Mouse (Mus musculus): ENCODE data around the gene Mdc1. TPM values are rescaled to one million over a fixed set of nuclear protein-coding genes. Genes with fewer than 3 reads are reported as not detected.
A peak's percentile ranks its signal among the peaks of the same experiment; 100 is the strongest.

Gene Mdc1
- polyA plus RNA-seq, 1 experiment = 2.3 TPM

- Histone ChIP-seq H3K9me3 (no peaks in the 10 kb centered on the region), H3K27me3 (replicated peaks) (no peaks in the 10 kb centered on the region), H3K4me1 (peaks cover 73% of the 10 kb centered on the region), H3K36me3 (replicated peaks; ENCODE audit: low read length) (peaks cover 61% of the 10 kb centered on the region), H3K4me3 (replicated peaks) (peak overlapping the region; percentile 95)
- TF ChIP-seq FLI1 (IDR thresholded peaks at IDR 0.05; ENCODE audit: low read length) (no peak), GATA1 (IDR thresholded peaks at IDR 0.05; ENCODE audit: borderline replicate concordance, low read length) (no peak)
Observed at GRCm38 (mm10) chr17:35897644-35898573, 56.6 kb downstream of the Mdc1 start.

DNA sequence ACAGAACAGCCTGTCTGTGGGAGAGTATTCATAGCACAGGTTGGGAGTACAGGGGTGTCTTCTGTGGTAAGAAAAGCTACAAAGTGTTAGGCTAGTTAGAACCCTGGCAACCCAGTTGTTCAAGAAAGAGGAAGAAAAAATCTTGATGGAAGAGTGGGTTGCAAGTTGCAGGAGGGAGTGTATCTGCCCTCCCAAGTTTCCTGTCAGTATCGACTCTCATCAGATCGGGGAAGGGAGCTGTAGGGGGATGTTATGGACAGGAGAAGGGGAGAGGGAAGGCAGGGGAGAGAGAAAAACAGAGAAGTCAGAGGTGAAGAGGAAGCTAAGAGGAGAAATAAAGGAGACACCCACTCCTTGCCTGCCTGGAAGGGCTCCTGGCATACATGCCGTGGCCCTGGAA, 59.3 kb downstream of the Mdc1 start:
- TF ChIP-seq FLI1 (IDR thresholded peaks at IDR 0.05; ENCODE audit: low read length) = no peak
- TF ChIP-seq GATA1 (IDR thresholded peaks at IDR 0.05; ENCODE audit: borderline replicate concordance, low read length) = no peak
- Histone ChIP-seq H3K9me3 (no peaks in the 10 kb centered on the region), H3K36me3 (replicated peaks; ENCODE audit: low read length) (peaks cover 61% of the 10 kb centered on the region), H3K27me3 (replicated peaks) (no peaks in the 10 kb centered on the region), H3K4me1 (peaks cover 75% of the 10 kb centered on the region), H3K4me3 (replicated peaks) (no peak overlapping the region)

- Histone ChIP-seq H3K4me3 (replicated peaks) (no peak overlapping the region), H3K27me3 (replicated peaks) (no peaks in the 10 kb centered on the region), H3K36me3 (replicated peaks; ENCODE audit: low read length) (peaks cover 75% of the 10 kb centered on the region), H3K4me1 (peaks cover 57% of the 10 kb centered on the region), H3K9me3 (no peaks in the 10 kb centered on the region)
- TF ChIP-seq GATA1 (IDR thresholded peaks at IDR 0.05; ENCODE audit: borderline replicate concordance, low read length) (no peak), FLI1 (IDR thresholded peaks at IDR 0.05; ENCODE audit: low read length) (no peak)
Observed at GRCm38 (mm10) chr17:35903343-35903991, 62.2 kb downstream of the Mdc1 start.

- H3K9me3 ChIP-seq = no peaks in the 10 kb centered on the region
- peaks cover 80% of the 10 kb centered on the region for H3K36me3 ChIP-seq (replicated peaks; ENCODE audit: low read length)
- TF ChIP-seq FLI1 (IDR thresholded peaks at IDR 0.05; ENCODE audit: low read length) (no peak), GATA1 (IDR thresholded peaks at IDR 0.05; ENCODE audit: borderline replicate concordance, low read length) (no peak)
- H3K4me3 ChIP-seq (replicated peaks) = peak overlapping the region; percentile 15
- no peaks in the 10 kb centered on the region for H3K27me3 ChIP-seq (replicated peaks)
- H3K4me1 ChIP-seq = peaks cover 61% of the 10 kb centered on the region
Observed at GRCm38 (mm10) chr17:35903992-35904355, 62.7 kb downstream of the Mdc1 start.

DNA sequence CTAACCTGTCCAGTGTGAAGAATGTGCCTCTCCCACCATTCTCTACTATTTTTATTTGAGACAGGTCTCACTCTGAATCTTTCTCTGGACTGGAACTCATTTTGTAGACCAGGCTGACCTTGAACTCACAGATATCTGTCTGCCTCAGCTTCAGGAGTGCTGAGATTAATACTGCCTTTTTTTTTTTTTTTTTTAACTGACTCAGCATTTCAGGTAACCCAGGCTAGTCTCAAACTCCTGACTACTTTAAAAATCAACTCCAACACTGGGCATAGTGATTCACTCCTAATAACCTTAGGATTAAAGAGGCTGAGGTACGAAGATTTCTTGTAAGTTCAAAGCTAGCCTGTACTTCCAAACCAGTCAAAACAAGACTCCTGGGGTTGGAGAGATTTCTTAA, 64.3 kb downstream of the Mdc1 start:
- TF ChIP-seq FLI1 (IDR thresholded peaks at IDR 0.05; ENCODE audit: low read length) = no peak
- no peaks in the 10 kb centered on the region for H3K9me3 ChIP-seq
- H3K4me3 ChIP-seq (replicated peaks) = no peak overlapping the region
- H3K4me1 ChIP-seq = peaks cover 61% of the 10 kb centered on the region
- no peaks in the 10 kb centered on the region for H3K27me3 ChIP-seq (replicated peaks)
- peaks cover 68% of the 10 kb centered on the region for H3K36me3 ChIP-seq (replicated peaks; ENCODE audit: low read length)

- H3K4me1 ChIP-seq = peaks cover 54% of the 10 kb centered on the region
- H3K4me3 ChIP-seq (replicated peaks) = no peak overlapping the region
- H3K36me3 ChIP-seq (replicated peaks; ENCODE audit: low read length) = peaks cover 72% of the 10 kb centered on the region
- H3K9me3 ChIP-seq = no peaks in the 10 kb centered on the region
- no peaks in the 10 kb centered on the region for H3K27me3 ChIP-seq (replicated peaks)
- TF ChIP-seq GATA1 (IDR thresholded peaks at IDR 0.05; ENCODE audit: borderline replicate concordance, low read length) (no peak), FLI1 (IDR thresholded peaks at IDR 0.05; ENCODE audit: low read length) (no peak)
Observed at GRCm38 (mm10) chr17:35907609-35908008, 66.3 kb downstream of the Mdc1 start.

Other genes starting within 250 kb of the Mdc1 start
- gene Sfta2, start 240.0 kb upstream of the Mdc1 start, polyA plus RNA-seq (2012; ENCODE audit: insufficient read depth, low replicate concordance) = not detected in 2 replicates
- 0.55 TPM in 1 of 2 replicates, not detected in the other for gene Gm9573, start 214.9 kb upstream of the Mdc1 start, polyA plus RNA-seq (2012; ENCODE audit: insufficient read depth, low replicate concordance)
- gene Mucl3, start 197.8 kb upstream of the Mdc1 start, polyA plus RNA-seq (2012; ENCODE audit: insufficient read depth, low replicate concordance) = not detected in 2 replicates
- 42.1 and 49.7 TPM in 2 replicates for gene Vars2, start 173.9 kb upstream of the Mdc1 start, polyA plus RNA-seq (2012; ENCODE audit: insufficient read depth, low replicate concordance)
- gene Gtf2h4, start 167.8 kb upstream of the Mdc1 start, polyA plus RNA-seq (2012; ENCODE audit: insufficient read depth, low replicate concordance) = 7.8 and 10.8 TPM in 2 replicates
- not detected in 2 replicates for gene Ddr1, start 136.9 kb upstream of the Mdc1 start, polyA plus RNA-seq (2012; ENCODE audit: insufficient read depth, low replicate concordance)
- gene Ier3, start 19.8 kb upstream of the Mdc1 start, polyA plus RNA-seq (2012; ENCODE audit: insufficient read depth, low replicate concordance) = 62.2 and 65.8 TPM in 2 replicates
- gene Flot1, start 18.3 kb upstream of the Mdc1 start, polyA plus RNA-seq (2012; ENCODE audit: insufficient read depth, low replicate concordance) = 43.6 and 163 TPM in 2 replicates
- 96.5 and 217 TPM in 2 replicates for gene Tubb5, start 3.2 kb upstream of the Mdc1 start, polyA plus RNA-seq (2012; ENCODE audit: insufficient read depth, low replicate concordance)
- gene Nrm, start 19.8 kb downstream of the Mdc1 start, polyA plus RNA-seq (2012; ENCODE audit: insufficient read depth, low replicate concordance) = 5.6 TPM in 1 of 2 replicates, not detected in the other
- gene Ppp1r18, start 24.1 kb downstream of the Mdc1 start, polyA plus RNA-seq (2012; ENCODE audit: insufficient read depth, low replicate concordance) = 153 and 168 TPM in 2 replicates
- 23.2 and 32.1 TPM in 2 replicates for gene Dhx16, start 38.3 kb downstream of the Mdc1 start, polyA plus RNA-seq (2012; ENCODE audit: insufficient read depth, low replicate concordance)
- 101 and 470 TPM in 2 replicates for gene 2310061I04Rik, start 55.9 kb downstream of the Mdc1 start, polyA plus RNA-seq (2012; ENCODE audit: insufficient read depth, low replicate concordance)
- 15.4 and 23.3 TPM in 2 replicates for gene Atat1, start 68.6 kb downstream of the Mdc1 start, polyA plus RNA-seq (2012; ENCODE audit: insufficient read depth, low replicate concordance)
- 5.7 TPM in 1 of 2 replicates, not detected in the other for gene Mrps18b, start 74.9 kb downstream of the Mdc1 start, polyA plus RNA-seq (2012; ENCODE audit: insufficient read depth, low replicate concordance)
- gene Ppp1r10, start 74.9 kb downstream of the Mdc1 start, polyA plus RNA-seq (2012; ENCODE audit: insufficient read depth, low replicate concordance) = 28.5 and 36.4 TPM in 2 replicates
- gene Abcf1, start 128.2 kb downstream of the Mdc1 start, polyA plus RNA-seq (2012; ENCODE audit: insufficient read depth, low replicate concordance) = 86.0 and 161 TPM in 2 replicates
- gene Gnl1, start 138.3 kb downstream of the Mdc1 start, polyA plus RNA-seq (2012; ENCODE audit: insufficient read depth, low replicate concordance) = 63.9 and 75.7 TPM in 2 replicates
- 11.4 and 13.7 TPM in 2 replicates for gene Prr3, start 138.7 kb downstream of the Mdc1 start, polyA plus RNA-seq (2012; ENCODE audit: insufficient read depth, low replicate concordance)
- 3.9 TPM in 1 of 2 replicates, not detected in the other for gene H2-T24, start 179.0 kb downstream of the Mdc1 start, polyA plus RNA-seq (2012; ENCODE audit: insufficient read depth, low replicate concordance)
- 13.8 and 44.0 TPM in 2 replicates for gene H2-T23, start 191.3 kb downstream of the Mdc1 start, polyA plus RNA-seq (2012; ENCODE audit: insufficient read depth, low replicate concordance)
- 6.2 TPM in 1 of 2 replicates, not detected in the other for gene H2-T22, start 201.2 kb downstream of the Mdc1 start, polyA plus RNA-seq (2012; ENCODE audit: insufficient read depth, low replicate concordance)
- gene Gm6034, start 201.4 kb downstream of the Mdc1 start, polyA plus RNA-seq (2012; ENCODE audit: insufficient read depth, low replicate concordance) = 0.25 TPM in 1 of 2 replicates, not detected in the other
- 20.5 TPM in 1 of 2 replicates, not detected in the other for gene Gm11127, start 216.9 kb downstream of the Mdc1 start, polyA plus RNA-seq (2012; ENCODE audit: insufficient read depth, low replicate concordance)

Data from megakaryocyte, embryonic 14.5 days (primary cell).